Comparison of ENCODE assay signal across 12 mouse cellular contexts in the genomic region with DNA sequence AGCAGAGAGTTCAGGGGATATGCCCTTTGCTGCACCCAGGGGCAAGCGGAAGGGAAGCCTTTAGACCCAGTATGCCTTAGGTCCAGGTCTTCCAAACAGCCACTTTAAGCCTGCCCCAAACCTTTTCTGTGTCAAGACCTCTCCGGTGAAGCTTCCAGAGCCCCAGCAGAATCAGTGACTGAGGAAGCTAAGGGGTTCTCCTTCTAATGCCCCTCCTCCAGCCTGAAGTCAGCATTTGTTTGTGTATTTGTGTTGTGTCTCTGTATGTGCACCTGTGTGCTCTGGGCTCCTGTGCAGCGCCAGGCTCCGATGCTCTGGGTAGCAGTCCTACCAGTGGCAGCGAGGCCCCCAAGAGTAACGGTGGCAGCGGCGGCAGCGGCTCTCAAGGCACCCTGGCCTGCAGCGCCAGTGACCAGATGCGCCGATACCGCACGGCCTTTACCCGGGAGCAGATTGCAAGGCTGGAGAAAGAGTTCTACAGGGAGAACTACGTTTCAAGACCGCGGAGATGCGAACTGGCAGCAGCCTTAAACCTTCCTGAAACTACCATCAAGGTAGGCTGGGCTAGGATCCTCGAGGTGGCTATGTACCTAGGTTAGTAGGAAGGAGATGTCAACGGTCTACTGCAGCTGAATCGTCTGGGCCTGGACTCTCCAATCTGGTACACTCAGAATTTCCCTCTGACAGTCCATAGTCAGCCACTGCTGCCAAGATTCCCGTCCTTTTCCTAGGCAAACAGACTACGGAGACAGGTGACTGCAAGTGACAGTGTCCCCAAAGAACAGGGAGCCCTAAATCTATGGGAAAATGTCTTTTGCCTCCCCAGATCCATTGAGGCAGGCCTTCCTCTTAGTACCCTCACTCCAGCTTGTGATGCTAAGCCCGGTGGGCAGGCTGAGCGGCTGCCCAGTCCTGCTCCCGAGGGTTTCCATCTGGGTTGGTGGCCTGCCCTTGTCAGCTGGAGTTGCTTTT. TPM values are rescaled to one million over a fixed set of nuclear protein-coding genes. Genes with fewer than 3 reads are reported as not detected.
A peak's percentile ranks its signal among the peaks of the same experiment; 100 is the strongest.
DNase-seq lines count a peak whose midpoint lies in the region; ATAC-seq and TF ChIP-seq lines count a peak whose summit lies in the region.
"Had no signal": no experiment of that assay in that cellular context is flagged by ENCODE, and none has a peak within 500 bp of the region (broad histone marks: within the 10 kb centered on the region; RNA-seq: fewer than 3 reads in every experiment).

No protein-coding gene starts in this region.

- H3K4me3 ChIP-seq in heart, postnatal 0 days (ENCODE audit: low read depth, low read length): peak overlapping the region; percentile 39
- H3K4me3 ChIP-seq in embryonic facial prominence, embryonic 12.5 days: peak overlapping the region; percentile 28
- H3K4me3 ChIP-seq in hindbrain, embryonic 12.5 days: peak overlapping the region; percentile 33
- peak overlapping the region; percentile 31 for H3K4me3 ChIP-seq in midbrain, embryonic 13.5 days (replicated peaks)
- H3K4me3 ChIP-seq: heart, adult 2 months; left cerebral cortex, adult 2 months had no signal

- H3K9me3 ChIP-seq in heart, postnatal 0 days (replicated peaks; ENCODE audit: control insufficient read depth, low read length): no peaks in the 10 kb centered on the region
- no peaks in the 10 kb centered on the region for H3K9me3 ChIP-seq in embryonic facial prominence, embryonic 12.5 days
- no peaks in the 10 kb centered on the region for H3K9me3 ChIP-seq in hindbrain, embryonic 12.5 days (replicated peaks)
- H3K9me3 ChIP-seq in midbrain, embryonic 13.5 days: no peaks in the 10 kb centered on the region

- H3K9ac ChIP-seq in heart, postnatal 0 days (replicated peaks; ENCODE audit: low read depth, low read length): no peak overlapping the region
- 0 out of 2 replicates have a peak overlapping the region, but pooled peaks have one; percentile 19 for H3K9ac ChIP-seq in embryonic facial prominence, embryonic 12.5 days
- H3K9ac ChIP-seq in hindbrain, embryonic 12.5 days: peak overlapping the region; percentile 55
- H3K9ac ChIP-seq in midbrain, embryonic 13.5 days (replicated peaks): no peak overlapping the region

- DNase-seq in heart, postnatal 0 days (ENCODE audit: low spot score): no peak
- DNase-seq in heart, adult 9 months (ENCODE audit: low spot score in 2 of 2): no peak
- DNase-seq in c-Kit-positive CD71-positive TER-119-positive erythroid progenitor cells, embryonic 14.5 days (ENCODE audit: low spot score): no peak
- DNase-seq in right cerebral cortex, postnatal 10 days (ENCODE audit: low spot score in 2 of 2): no peak

- no peak for TF ChIP-seq EP300 in heart, postnatal 0 days (IDR thresholded peaks at IDR 0.05; ENCODE audit: low read depth)

- WGBS in heart, postnatal 0 days: 12% methylated on average over 27 of the region's 27 CpGs
- WGBS in embryonic facial prominence, embryonic 12.5 days: 2% methylated on average over 27 of the region's 27 CpGs
- WGBS in hindbrain, embryonic 12.5 days: 4% methylated on average over 27 of the region's 27 CpGs
- WGBS in midbrain, embryonic 13.5 days: 2% methylated on average over 27 of the region's 27 CpGs

- H3K36me3 ChIP-seq in heart, postnatal 0 days (replicated peaks; ENCODE audit: control insufficient read depth, insufficient read depth, low read length): no peaks in the 10 kb centered on the region
- no peaks in the 10 kb centered on the region for H3K36me3 ChIP-seq in embryonic facial prominence, embryonic 12.5 days
- H3K36me3 ChIP-seq in hindbrain, embryonic 12.5 days: no peaks in the 10 kb centered on the region
- H3K36me3 ChIP-seq in midbrain, embryonic 13.5 days: no peaks in the 10 kb centered on the region

- H3K4me1 ChIP-seq in heart, postnatal 0 days (ENCODE audit: control insufficient read depth, insufficient read depth): 0 out of 2 replicates have a peak, but pooled peaks cover 4% of the 10 kb centered on the region
- H3K4me1 ChIP-seq in embryonic facial prominence, embryonic 12.5 days: peaks cover 17% of the 10 kb centered on the region
- H3K4me1 ChIP-seq in hindbrain, embryonic 12.5 days: peaks cover 8% of the 10 kb centered on the region
- H3K4me1 ChIP-seq in midbrain, embryonic 13.5 days (replicated peaks): peaks cover 16% of the 10 kb centered on the region

- TF ChIP-seq CTCF in heart, postnatal 0 days (IDR thresholded peaks at IDR 0.05; ENCODE audit: low read depth): no peak

- no peak overlapping the region for H3K27ac ChIP-seq in heart, postnatal 0 days (ENCODE audit: low read depth)
- H3K27ac ChIP-seq in embryonic facial prominence, embryonic 12.5 days: no peak overlapping the region
- H3K27ac ChIP-seq in hindbrain, embryonic 12.5 days: peak overlapping the region; percentile 56
- H3K27ac ChIP-seq in midbrain, embryonic 13.5 days: no peak overlapping the region
- H3K27ac ChIP-seq: heart, adult 2 months; left cerebral cortex, adult 2 months had no signal

- no peak overlapping the region for H3K4me2 ChIP-seq in heart, postnatal 0 days (ENCODE audit: low read depth, low read length)
- peak overlapping the region; percentile 44 for H3K4me2 ChIP-seq in embryonic facial prominence, embryonic 12.5 days (replicated peaks)
- H3K4me2 ChIP-seq in hindbrain, embryonic 12.5 days (replicated peaks): peak overlapping the region; percentile 44
- H3K4me2 ChIP-seq in midbrain, embryonic 13.5 days (replicated peaks): peak overlapping the region; percentile 47; the same call in 1 of the 2 replicates

- no peak for ATAC-seq in heart, postnatal 0 days (ENCODE audit: insufficient read depth, low read depth)
- ATAC-seq in embryonic facial prominence, embryonic 12.5 days (ENCODE audit: insufficient number of reproducible peaks, insufficient read depth, low FRiP score, low TSS enrichment): no peak
- ATAC-seq in hindbrain, embryonic 12.5 days (ENCODE audit: low FRiP score): no peak
- no peak for ATAC-seq in midbrain, embryonic 13.5 days
- ATAC-seq in CD4-positive, CD25-positive, alpha-beta regulatory T cell, adult 4 months: no peak

- H3K27me3 ChIP-seq in heart, postnatal 0 days (ENCODE audit: control insufficient read depth, insufficient read depth, low read length): peaks cover 100% of the 10 kb centered on the region
- peaks cover 94% of the 10 kb centered on the region for H3K27me3 ChIP-seq in embryonic facial prominence, embryonic 12.5 days
- peaks cover 95% of the 10 kb centered on the region for H3K27me3 ChIP-seq in hindbrain, embryonic 12.5 days
- peaks cover 99% of the 10 kb centered on the region for H3K27me3 ChIP-seq in midbrain, embryonic 13.5 days

RNA-seq across cellular contexts. Expression of a gene that starts 2.4 kb away (rescaled TPM):
- 0.15 TPM in 1 of 2 replicates, not detected in the other for total RNA-seq in heart, postnatal 0 days (2014; rRNA removed; ENCODE audit: low replicate concordance)
- polyA plus RNA-seq in heart, postnatal 0 days (2015; fragmentation: Nextera tagmentation; extraction: Ambion mirVana): not detected in 2 replicates
- 0.20 and 0.47 TPM in 2 replicates for polyA plus RNA-seq in embryonic facial prominence, embryonic 12.5 days (2016; fragmentation: Nextera tagmentation; extraction: Ambion mirVana)
- 11.5 and 12.6 TPM in 2 replicates for polyA plus RNA-seq in hindbrain, embryonic 12.5 days (2016; fragmentation: Nextera tagmentation; extraction: Ambion mirVana)
- polyA plus RNA-seq in midbrain, embryonic 13.5 days (2015; fragmentation: Nextera tagmentation; extraction: Ambion mirVana): 0.50 and 0.93 TPM in 2 replicates
- polyA plus RNA-seq in CD4-positive, CD25-positive, alpha-beta regulatory T cell, adult 4 months (2017; shearing (Covaris generic)): not detected
- total RNA-seq: heart, adult 2 months; left cerebral cortex, adult 2 months; MEL had no signal
- polyA plus RNA-seq: heart, adult 2 months had no signal

RNA-seq across cellular contexts. Expression of a gene that starts 55.0 kb away (rescaled TPM):
- total RNA-seq in heart, postnatal 0 days (2014; rRNA removed; ENCODE audit: low replicate concordance): not detected in 2 replicates
- polyA plus RNA-seq in heart, postnatal 0 days (2015; fragmentation: Nextera tagmentation; extraction: Ambion mirVana): not detected in 2 replicates
- not detected in 2 replicates for polyA plus RNA-seq in embryonic facial prominence, embryonic 12.5 days (2016; fragmentation: Nextera tagmentation; extraction: Ambion mirVana)
- polyA plus RNA-seq in hindbrain, embryonic 12.5 days (2016; fragmentation: Nextera tagmentation; extraction: Ambion mirVana): not detected in 2 replicates
- not detected in 2 replicates for polyA plus RNA-seq in midbrain, embryonic 13.5 days (2015; fragmentation: Nextera tagmentation; extraction: Ambion mirVana)
- not detected for polyA plus RNA-seq in CD4-positive, CD25-positive, alpha-beta regulatory T cell, adult 4 months (2017; shearing (Covaris generic))
- total RNA-seq: heart, adult 2 months; left cerebral cortex, adult 2 months; MEL had no signal
- polyA plus RNA-seq: embryonic facial prominence, embryonic 11.5 days; heart, adult 2 months had no signal

Comparison
In these comparisons a context has a peak if more than half of its experiments do, and no peak if none do; other contexts are left out.
1. H3K9ac ChIP-seq: peak in embryonic facial prominence, embryonic 12.5 days (single experiment) and hindbrain, embryonic 12.5 days (single experiment); none in heart, postnatal 0 days (single experiment) and midbrain, embryonic 13.5 days (single experiment).
2. Peak in every context shown above with its lines, with median percentiles within 50 percentile points of each other: H3K4me3 ChIP-seq.